15 mouse cellular contexts compared by ENCODE assay signal in genomic region chr6:118226072-118226471, GRCm38 (mm10). TPM values are rescaled to one million over a fixed set of nuclear protein-coding genes. Genes with fewer than 3 reads are reported as not detected.
DNase-seq lines count a peak whose midpoint lies in the region; ATAC-seq and TF ChIP-seq lines count a peak whose summit lies in the region.
"Had no signal": no experiment of that assay in that cellular context is flagged by ENCODE, and none has a peak within 500 bp of the region (broad histone marks: within the 10 kb centered on the region; RNA-seq: fewer than 3 reads in every experiment).

No protein-coding gene starts in this region.

- H3K9ac ChIP-seq in forebrain, embryonic 13.5 days, result no peak overlapping the region
- H3K9ac ChIP-seq in forebrain, embryonic 11.5 days (ENCODE audit: low read length), result no peak overlapping the region
- no peak overlapping the region for H3K9ac ChIP-seq in midbrain, postnatal 0 days (replicated peaks; ENCODE audit: low read length, poor library complexity, severe bottlenecking)
- no peak overlapping the region for H3K9ac ChIP-seq in intestine, postnatal 0 days (ENCODE audit: low read depth, low read length)
- H3K9ac ChIP-seq: liver, embryonic 12.5 days; neural tube, embryonic 12.5 days had no signal

- no peak for TF ChIP-seq CTCF in brain, embryonic 14.5 days (IDR thresholded peaks at IDR 0.05; ENCODE audit: borderline replicate concordance, extremely low read depth, insufficient read depth, insufficient read length)
- no peak for TF ChIP-seq CTCF in midbrain, postnatal 0 days (IDR thresholded peaks at IDR 0.05)
- no peak for TF ChIP-seq CTCF in intestine, postnatal 0 days (IDR thresholded peaks at IDR 0.05; ENCODE audit: low read depth)

- H3K9me3 ChIP-seq in forebrain, embryonic 13.5 days (replicated peaks), result no peaks in the 10 kb centered on the region
- no peaks in the 10 kb centered on the region for H3K9me3 ChIP-seq in forebrain, embryonic 11.5 days (ENCODE audit: control insufficient read depth, low read length)
- H3K9me3 ChIP-seq in midbrain, postnatal 0 days (ENCODE audit: low read length), result no peaks in the 10 kb centered on the region
- no peaks in the 10 kb centered on the region for H3K9me3 ChIP-seq in intestine, postnatal 0 days (ENCODE audit: control insufficient read depth)
- H3K9me3 ChIP-seq: liver, embryonic 12.5 days; neural tube, embryonic 12.5 days had no signal

- no peak overlapping the region for H3K4me3 ChIP-seq in forebrain, embryonic 13.5 days
- H3K4me3 ChIP-seq in forebrain, embryonic 11.5 days (ENCODE audit: low read depth, low read length), result no peak overlapping the region
- no peak overlapping the region for H3K4me3 ChIP-seq in midbrain, postnatal 0 days (ENCODE audit: low read depth, low read length)
- H3K4me3 ChIP-seq in intestine, postnatal 0 days (ENCODE audit: low read depth, low read length), result no peak overlapping the region
- H3K4me3 ChIP-seq: gastrocnemius, adult 2 months; liver, embryonic 12.5 days; neural tube, embryonic 12.5 days had no signal

- TF ChIP-seq POLR2A in brain, embryonic 14.5 days (IDR thresholded peaks at IDR 0.05; ENCODE audit: borderline replicate concordance, extremely low read depth, insufficient read depth, insufficient read length, poor library complexity, severe bottlenecking), result no peak

- no peak overlapping the region for H3K27ac ChIP-seq in forebrain, embryonic 13.5 days
- H3K27ac ChIP-seq in forebrain, embryonic 11.5 days (ENCODE audit: low read depth, low read length), result no peak overlapping the region
- H3K27ac ChIP-seq in midbrain, postnatal 0 days (ENCODE audit: low read depth, low read length), result no peak overlapping the region
- no peak overlapping the region for H3K27ac ChIP-seq in intestine, postnatal 0 days (ENCODE audit: low read depth, low read length)
- H3K27ac ChIP-seq: gastrocnemius, adult 2 months; liver, embryonic 12.5 days; neural tube, embryonic 12.5 days had no signal

- 0 out of 2 replicates have a peak, but pooled peaks cover 2% of the 10 kb centered on the region for H3K4me1 ChIP-seq in forebrain, embryonic 13.5 days
- H3K4me1 ChIP-seq in forebrain, embryonic 11.5 days (replicated peaks; ENCODE audit: control insufficient read depth, insufficient read depth, low read length), result no peaks in the 10 kb centered on the region
- no peaks in the 10 kb centered on the region for H3K4me1 ChIP-seq in midbrain, postnatal 0 days (ENCODE audit: insufficient read depth, low read length)
- H3K4me1 ChIP-seq in intestine, postnatal 0 days (replicated peaks; ENCODE audit: control insufficient read depth, insufficient read depth, low read length), result no peaks in the 10 kb centered on the region
- H3K4me1 ChIP-seq: liver, embryonic 12.5 days; neural tube, embryonic 12.5 days had no signal

- no peak overlapping the region for H3K4me2 ChIP-seq in forebrain, embryonic 13.5 days
- no peak overlapping the region for H3K4me2 ChIP-seq in forebrain, embryonic 11.5 days (ENCODE audit: low read depth, low read length, severe bottlenecking)
- H3K4me2 ChIP-seq in midbrain, postnatal 0 days (ENCODE audit: low read depth, low read length, poor library complexity, severe bottlenecking), result no peak overlapping the region
- H3K4me2 ChIP-seq in intestine, postnatal 0 days (replicated peaks; ENCODE audit: low read depth), result no peak overlapping the region
- H3K4me2 ChIP-seq: liver, embryonic 12.5 days; neural tube, embryonic 12.5 days had no signal

- WGBS in forebrain, embryonic 13.5 days, result 12% methylated on average over 3 of the region's 3 CpGs
- 19% methylated on average over 3 of the region's 3 CpGs for WGBS in forebrain, embryonic 11.5 days
- WGBS in midbrain, postnatal 0 days, result 18% methylated on average over 3 of the region's 3 CpGs
- WGBS in intestine, postnatal 0 days, result 39% methylated on average over 3 of the region's 3 CpGs

- DNase-seq in forebrain, embryonic 11.5 days (ENCODE audit: low spot score), result no peak
- peak; percentile 11 for DNase-seq in layer of hippocampus, adult 9-11 months
- DNase-seq in layer of hippocampus, adult 9-10 months (ENCODE audit: low spot score), result no peak
- peak; percentile 84 for DNase-seq in brain, embryonic 14.5 days (ENCODE audit: low read depth)
- DNase-seq in midbrain, postnatal 0 days (ENCODE audit: low spot score), result peak; percentile 68
- no peak for DNase-seq in adrenal gland, adult 18-20 months (ENCODE audit: low spot score in 2 of 2)
- DNase-seq: adrenal gland, adult 2 months; gastrocnemius, adult 2 months; kidney, postnatal 25 days; thymus, postnatal 36 days had no signal

- H3K36me3 ChIP-seq in forebrain, embryonic 13.5 days (ENCODE audit: poor library complexity, severe bottlenecking), result no peaks in the 10 kb centered on the region
- H3K36me3 ChIP-seq in forebrain, embryonic 11.5 days (ENCODE audit: control insufficient read depth, insufficient read depth, low read length), result no peaks in the 10 kb centered on the region
- no peaks in the 10 kb centered on the region for H3K36me3 ChIP-seq in midbrain, postnatal 0 days (ENCODE audit: insufficient read depth, low read length)
- no peaks in the 10 kb centered on the region for H3K36me3 ChIP-seq in intestine, postnatal 0 days (ENCODE audit: control insufficient read depth, insufficient read depth)
- H3K36me3 ChIP-seq: liver, embryonic 12.5 days; neural tube, embryonic 12.5 days had no signal

- H3K27me3 ChIP-seq in forebrain, embryonic 13.5 days, result no peaks in the 10 kb centered on the region
- no peaks in the 10 kb centered on the region for H3K27me3 ChIP-seq in forebrain, embryonic 11.5 days (ENCODE audit: control insufficient read depth, insufficient read depth, low read length)
- no peaks in the 10 kb centered on the region for H3K27me3 ChIP-seq in midbrain, postnatal 0 days (ENCODE audit: insufficient read depth, low read length)
- no peaks in the 10 kb centered on the region for H3K27me3 ChIP-seq in intestine, postnatal 0 days (replicated peaks; ENCODE audit: control insufficient read depth, insufficient read depth, low read length)
- H3K27me3 ChIP-seq: liver, embryonic 12.5 days; neural tube, embryonic 12.5 days had no signal

- peak; percentile 84 for ATAC-seq in forebrain, embryonic 13.5 days
- no peak for ATAC-seq in forebrain, embryonic 11.5 days (replicated peaks; ENCODE audit: low FRiP score)
- ATAC-seq in midbrain, postnatal 0 days (ENCODE audit: low FRiP score), result peak; percentile 60
- no peak for ATAC-seq in intestine, postnatal 0 days
- ATAC-seq: liver, embryonic 12.5 days had no signal

RNA-seq across cellular contexts. Expression of gene Ret, which starts 28.6 kb away (rescaled TPM):
- polyA plus RNA-seq in forebrain, embryonic 13.5 days (2015; fragmentation: Nextera tagmentation; extraction: Ambion mirVana), result 0.55 and 0.65 TPM in 2 replicates
- 0.39 and 0.43 TPM in 2 replicates for polyA plus RNA-seq in forebrain, embryonic 11.5 days (2014; fragmentation: Nextera tagmentation; extraction: Ambion mirVana)
- 4.3 and 11.9 TPM in 2 replicates for polyA plus RNA-seq in brain, embryonic 14.5 days (2012; rRNA removed)
- 24.6 and 27.1 TPM in 2 replicates for total RNA-seq in midbrain, postnatal 0 days (2014; rRNA removed)
- polyA plus RNA-seq in midbrain, postnatal 0 days (2015; fragmentation: Nextera tagmentation; extraction: Ambion mirVana), result 7.1 and 8.5 TPM in 2 replicates
- total RNA-seq in adrenal gland, adult 18-20 months (2021), result 1 to 10 TPM; 1.9 to 4.3 TPM
- 12.0 and 13.5 TPM in 2 replicates for polyA plus RNA-seq in intestine, postnatal 0 days (2015; fragmentation: Nextera tagmentation; extraction: Ambion mirVana)
- total RNA-seq: hematopoietic stem cell, adult 5-6 weeks had no signal

Comparison
In these comparisons a context has a peak if more than half of its experiments do, and no peak if none do; other contexts are left out.
1. ATAC-seq: peak in forebrain, embryonic 13.5 days (single experiment) and midbrain, postnatal 0 days (single experiment); none in forebrain, embryonic 11.5 days (single experiment) and intestine, postnatal 0 days (single experiment).
2. DNase-seq: peak in layer of hippocampus, adult 9-11 months (single experiment), brain, embryonic 14.5 days (single experiment) and midbrain, postnatal 0 days (single experiment); none in forebrain, embryonic 11.5 days (single experiment), layer of hippocampus, adult 9-10 months (single experiment) and adrenal gland, adult 18-20 months (0 of 2).